Mouse (Mus musculus): Measurements from ENCODE around the gene Slc25a42. TPM values are rescaled to one million over a fixed set of nuclear protein-coding genes. Genes with fewer than 3 reads are reported as not detected.

Gene Slc25a42
- polyA plus RNA-seq, 1 experiment from 2014 or later, result 1.6 TPM

DNA sequence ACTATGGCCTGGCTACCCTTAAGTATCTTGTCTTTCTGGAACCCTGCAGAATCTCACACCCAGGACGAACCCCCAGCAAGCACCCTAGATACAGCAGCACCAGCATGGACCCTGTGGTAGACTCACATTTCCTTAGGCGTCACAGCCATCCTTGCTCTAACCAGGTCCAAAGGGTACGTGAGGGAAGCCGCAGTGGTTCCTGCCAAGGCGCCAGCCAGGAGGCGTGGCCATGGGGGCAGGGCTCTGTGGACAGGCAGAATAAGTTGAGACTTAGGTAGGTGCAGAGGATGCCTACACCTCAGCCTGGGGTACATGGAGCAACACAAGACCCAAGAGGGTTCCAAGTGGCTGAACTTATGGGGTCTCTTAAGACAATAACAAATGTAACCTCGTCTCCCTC lies 23.4 kb downstream of the Slc25a42 start:
- Histone ChIP-seq H3K9me3 (ENCODE audit: control insufficient read depth, low read length) (no peaks in the 10 kb centered on the region), H3K4me2 (no peak overlapping the region), H3K9ac (ENCODE audit: low read length) (no peak overlapping the region), H3K4me3 (ENCODE audit: low read depth, low read length) (no peak overlapping the region), H3K4me1 (ENCODE audit: control insufficient read depth, insufficient read depth, low read length) (no peaks in the 10 kb centered on the region), H3K27me3 (ENCODE audit: control insufficient read depth, insufficient read depth, low read length) (no peaks in the 10 kb centered on the region), H3K27ac (ENCODE audit: low read depth, low read length) (no peak overlapping the region), H3K36me3 (ENCODE audit: control insufficient read depth, insufficient read depth, low read length) (no peaks in the 10 kb centered on the region)
- 69% methylated on average over 7 of the region's 7 CpGs for WGBS
- DNase-seq (ENCODE audit: low spot score, missing footprints), result no peak
- no peak for ATAC-seq (ENCODE audit: low FRiP score)

DNA sequence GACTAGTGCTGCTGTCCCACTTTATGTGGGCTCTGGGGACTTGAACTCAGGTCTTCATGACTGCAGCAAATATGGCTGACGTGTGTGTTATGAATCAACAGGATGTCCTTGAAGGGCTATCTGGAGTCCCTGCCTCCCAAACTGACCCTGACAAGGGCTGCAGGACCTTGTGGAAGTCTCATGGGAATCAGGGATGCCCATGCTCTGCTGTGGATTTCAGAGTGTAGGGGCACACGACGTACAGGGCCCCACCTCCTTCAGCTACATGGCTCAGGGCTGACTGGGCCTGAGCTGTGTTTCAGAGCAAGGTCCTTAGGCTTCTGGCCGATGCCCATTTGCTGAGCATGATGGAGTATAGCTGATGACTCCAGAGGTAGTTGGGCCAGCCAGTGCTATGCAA lies 28.9 kb downstream of the Slc25a42 start:
- H3K9me3 ChIP-seq (ENCODE audit: control insufficient read depth, low read length), result no peaks in the 10 kb centered on the region
- H3K36me3 ChIP-seq (ENCODE audit: control insufficient read depth, insufficient read depth, low read length), result no peaks in the 10 kb centered on the region; the same call in 1 of the 2 replicates
- no peak for ATAC-seq (ENCODE audit: low FRiP score)
- H3K4me2 ChIP-seq, result no peak overlapping the region
- no peak overlapping the region for H3K27ac ChIP-seq (ENCODE audit: low read depth, low read length)
- no peak for DNase-seq (ENCODE audit: low spot score, missing footprints)
- no peaks in the 10 kb centered on the region for H3K27me3 ChIP-seq (ENCODE audit: control insufficient read depth, insufficient read depth, low read length)
- no peak overlapping the region for H3K4me3 ChIP-seq (ENCODE audit: low read depth, low read length)
- H3K9ac ChIP-seq (ENCODE audit: low read length), result no peak overlapping the region
- no peaks in the 10 kb centered on the region for H3K4me1 ChIP-seq (ENCODE audit: control insufficient read depth, insufficient read depth, low read length)
- WGBS, result 93% methylated on average over 4 of the region's 4 CpGs

DNA sequence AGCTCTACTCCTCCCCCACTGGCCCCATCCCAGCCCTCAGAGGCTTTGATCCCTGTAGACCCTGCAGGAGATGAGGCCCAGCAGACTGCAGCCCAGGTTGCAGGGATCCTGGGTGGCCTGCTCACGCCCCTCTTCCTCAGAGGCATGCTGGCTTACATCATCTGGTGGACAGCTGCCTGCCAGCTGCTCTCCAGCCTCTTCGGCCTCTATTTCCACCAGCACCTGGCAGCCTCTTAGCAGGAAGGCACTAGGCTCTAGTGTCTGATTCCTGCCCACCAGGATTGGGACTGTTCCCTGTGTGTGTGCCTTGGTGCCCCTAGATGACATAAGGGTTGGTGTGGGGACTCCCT lies 30.2 kb downstream of the Slc25a42 start:
- DNase-seq (ENCODE audit: low spot score, missing footprints) (no peak), ATAC-seq (ENCODE audit: low FRiP score) (0 out of 2 replicates have a peak, but pooled peaks have one; percentile 26)
- H3K27ac ChIP-seq (ENCODE audit: low read depth, low read length), result no peak overlapping the region
- H3K4me1 ChIP-seq (ENCODE audit: control insufficient read depth, insufficient read depth, low read length), result no peaks in the 10 kb centered on the region
- H3K4me2 ChIP-seq, result no peak overlapping the region
- no peak overlapping the region for H3K9ac ChIP-seq (ENCODE audit: low read length)
- WGBS, result 73% methylated on average over 2 of the region's 2 CpGs
- H3K27me3 ChIP-seq (ENCODE audit: control insufficient read depth, insufficient read depth, low read length), result no peaks in the 10 kb centered on the region
- no peaks in the 10 kb centered on the region for H3K9me3 ChIP-seq (ENCODE audit: control insufficient read depth, low read length)
- peaks cover under 1% of the 10 kb centered on the region; the same call in 1 of the 2 replicates for H3K36me3 ChIP-seq (ENCODE audit: control insufficient read depth, insufficient read depth, low read length)
- no peak overlapping the region for H3K4me3 ChIP-seq (ENCODE audit: low read depth, low read length)

DNA sequence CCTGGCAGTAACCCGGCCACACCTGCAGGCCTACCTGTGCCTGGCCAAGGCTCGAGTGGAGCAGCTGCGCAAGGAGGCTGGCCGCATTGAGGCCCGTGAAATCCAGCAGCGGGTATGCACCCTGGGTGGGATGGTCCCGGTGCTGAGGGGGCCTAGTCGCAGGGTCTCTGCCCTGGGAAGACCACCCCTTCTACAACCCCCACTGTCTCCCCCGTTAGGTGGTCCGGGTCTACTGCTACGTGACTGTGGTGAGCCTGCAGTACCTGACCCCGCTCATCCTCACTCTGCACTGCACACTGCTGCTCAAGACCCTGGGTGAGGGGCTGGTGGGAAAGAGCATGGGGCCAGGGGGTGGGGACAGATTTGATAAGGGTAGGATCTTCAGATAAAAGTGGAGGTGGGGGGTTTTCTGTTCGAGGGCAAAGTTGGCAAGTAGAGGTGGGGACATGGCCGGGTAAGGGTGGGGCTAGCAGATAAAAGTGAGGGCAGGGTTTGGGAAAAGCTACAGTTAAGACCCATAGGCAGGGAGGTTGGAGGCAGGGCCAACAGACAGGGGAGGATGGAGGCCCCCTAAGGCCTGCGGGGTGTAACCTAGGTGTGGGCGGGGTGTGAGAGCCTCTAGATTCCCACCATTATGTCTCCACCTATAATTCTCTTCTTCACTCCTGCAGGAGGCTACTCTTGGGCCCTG lies 30.7 kb downstream of the Slc25a42 start:
- Histone ChIP-seq H3K36me3 (ENCODE audit: control insufficient read depth, insufficient read depth, low read length) (peaks cover 3% of the 10 kb centered on the region; the same call in 1 of the 2 replicates), H3K4me1 (ENCODE audit: control insufficient read depth, insufficient read depth, low read length) (no peaks in the 10 kb centered on the region), H3K9ac (ENCODE audit: low read length) (no peak overlapping the region), H3K4me2 (no peak overlapping the region), H3K4me3 (ENCODE audit: low read depth, low read length) (no peak overlapping the region), H3K27ac (ENCODE audit: low read depth, low read length) (no peak overlapping the region), H3K27me3 (ENCODE audit: control insufficient read depth, insufficient read depth, low read length) (no peaks in the 10 kb centered on the region), H3K9me3 (ENCODE audit: control insufficient read depth, low read length) (no peaks in the 10 kb centered on the region)
- ATAC-seq (ENCODE audit: low FRiP score) (peak; percentile 23; the same call in 1 of the 2 replicates), DNase-seq (ENCODE audit: low spot score, missing footprints) (no peak)
- WGBS, result 83% methylated on average over 15 of the region's 16 CpGs

GRCm38 (mm10) chr8:70179082-70179481 lies 33.0 kb downstream of the Slc25a42 start:
- WGBS, result 97% methylated on average over 4 of the region's 4 CpGs
- Histone ChIP-seq H3K9ac (ENCODE audit: low read length) (no peak overlapping the region), H3K4me2 (no peak overlapping the region), H3K4me3 (ENCODE audit: low read depth, low read length) (no peak overlapping the region), H3K4me1 (ENCODE audit: control insufficient read depth, insufficient read depth, low read length) (peaks cover under 1% of the 10 kb centered on the region; the same call in 1 of the 2 replicates), H3K9me3 (ENCODE audit: control insufficient read depth, low read length) (no peaks in the 10 kb centered on the region), H3K27me3 (ENCODE audit: control insufficient read depth, insufficient read depth, low read length) (no peaks in the 10 kb centered on the region), H3K36me3 (ENCODE audit: control insufficient read depth, insufficient read depth, low read length) (peaks cover 3% of the 10 kb centered on the region; the same call in 1 of the 2 replicates), H3K27ac (ENCODE audit: low read depth, low read length) (no peak overlapping the region)
- no peak for ATAC-seq (ENCODE audit: low FRiP score)
- DNase-seq (ENCODE audit: low spot score, missing footprints), result peak; percentile 78

GRCm38 (mm10) chr8:70178231-70178630 lies 33.9 kb downstream of the Slc25a42 start:
- no peak overlapping the region for H3K4me3 ChIP-seq (ENCODE audit: low read depth, low read length)
- H3K36me3 ChIP-seq (ENCODE audit: control insufficient read depth, insufficient read depth, low read length), result peaks cover 3% of the 10 kb centered on the region; the same call in 1 of the 2 replicates

DNA sequence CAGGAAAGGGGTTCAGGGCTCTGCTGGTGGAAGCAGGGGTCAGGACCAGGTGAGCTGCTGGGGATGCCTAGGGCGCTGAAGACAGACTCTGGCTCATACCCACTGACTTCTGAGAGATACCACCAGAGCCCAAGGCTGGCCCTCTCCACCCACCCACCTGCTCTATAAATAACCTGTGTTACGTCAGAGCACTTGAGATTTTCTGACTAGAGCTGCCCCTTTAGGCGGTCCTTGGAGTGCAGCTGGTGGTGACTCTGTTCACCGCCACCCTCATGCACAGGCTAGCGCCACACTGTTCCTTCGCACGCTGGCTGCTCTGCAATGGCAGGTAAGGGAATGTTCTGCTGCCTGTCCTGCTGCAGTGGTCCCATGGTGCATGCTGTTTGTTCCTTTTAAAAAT lies 38.0 kb downstream of the Slc25a42 start:
- Histone ChIP-seq H3K4me3 (ENCODE audit: low read depth, low read length) (no peak overlapping the region), H3K9me3 (ENCODE audit: control insufficient read depth, low read length) (no peaks in the 10 kb centered on the region), H3K27me3 (ENCODE audit: control insufficient read depth, insufficient read depth, low read length) (no peaks in the 10 kb centered on the region), H3K4me2 (no peak overlapping the region), H3K9ac (ENCODE audit: low read length) (0 out of 2 replicates have a peak overlapping the region, but pooled peaks have one; percentile 30), H3K27ac (ENCODE audit: low read depth, low read length) (no peak overlapping the region), H3K36me3 (ENCODE audit: control insufficient read depth, insufficient read depth, low read length) (peaks cover 3% of the 10 kb centered on the region; the same call in 1 of the 2 replicates), H3K4me1 (ENCODE audit: control insufficient read depth, insufficient read depth, low read length) (peaks cover 10% of the 10 kb centered on the region; the same call in 1 of the 2 replicates)
- peak; percentile 81 for DNase-seq (ENCODE audit: low spot score, missing footprints)
- no peak for ATAC-seq (ENCODE audit: low FRiP score)
- WGBS, result 92% methylated on average over 7 of the region's 7 CpGs

More at GRCm38 (mm10) chr8:70178231-70178630, 33.9 kb downstream of the Slc25a42 start:
- WGBS, result 91% methylated on average over 2 of the region's 2 CpGs
- peak; percentile 23 for DNase-seq (ENCODE audit: low spot score, missing footprints)
- H3K27me3 ChIP-seq (ENCODE audit: control insufficient read depth, insufficient read depth, low read length), result no peaks in the 10 kb centered on the region
- no peak for ATAC-seq (ENCODE audit: low FRiP score)
- H3K4me1 ChIP-seq (ENCODE audit: control insufficient read depth, insufficient read depth, low read length), result peaks cover 6% of the 10 kb centered on the region; the same call in 1 of the 2 replicates
- H3K9me3 ChIP-seq (ENCODE audit: control insufficient read depth, low read length), result no peaks in the 10 kb centered on the region
- no peak overlapping the region for H3K27ac ChIP-seq (ENCODE audit: low read depth, low read length)
- H3K4me2 ChIP-seq, result no peak overlapping the region
- H3K9ac ChIP-seq (ENCODE audit: low read length), result no peak overlapping the region

GRCm38 (mm10) chr8:70173320-70173719 lies 38.8 kb downstream of the Slc25a42 start:
- H3K36me3 ChIP-seq (ENCODE audit: control insufficient read depth, insufficient read depth, low read length), result peaks cover 3% of the 10 kb centered on the region; the same call in 1 of the 2 replicates
- H3K9me3 ChIP-seq (ENCODE audit: control insufficient read depth, low read length), result no peaks in the 10 kb centered on the region
- ATAC-seq (ENCODE audit: low FRiP score), result no peak
- H3K27ac ChIP-seq (ENCODE audit: low read depth, low read length), result no peak overlapping the region
- H3K4me1 ChIP-seq (ENCODE audit: control insufficient read depth, insufficient read depth, low read length), result peaks cover 10% of the 10 kb centered on the region; the same call in 1 of the 2 replicates
- H3K27me3 ChIP-seq (ENCODE audit: control insufficient read depth, insufficient read depth, low read length), result no peaks in the 10 kb centered on the region
- DNase-seq (ENCODE audit: low spot score, missing footprints), result no peak
- 91% methylated on average over 5 of the region's 5 CpGs for WGBS
- H3K4me3 ChIP-seq (ENCODE audit: low read depth, low read length), result no peak overlapping the region
- H3K4me2 ChIP-seq, result no peak overlapping the region
- no peak overlapping the region for H3K9ac ChIP-seq (ENCODE audit: low read length)

GRCm38 (mm10) chr8:70172043-70172681 lies 39.9 kb downstream of the Slc25a42 start, which contains the start of gene Tmem161a:
Gene Tmem161a, plus strand, starts transcription at chr8:70172356.
- peak; percentile 97 for ATAC-seq (ENCODE audit: low FRiP score)
- 2% methylated on average over 27 of the region's 27 CpGs for WGBS
- H3K4me2 ChIP-seq, result peak within 1 kb of the TSS; percentile 52

More at GRCm38 (mm10) chr8:70172043-70172681, 39.9 kb downstream of the Slc25a42 start, which contains the start of gene Tmem161a:
- Histone ChIP-seq H3K27ac (ENCODE audit: low read depth, low read length) (no peak within 1 kb of the TSS), H3K4me3 (ENCODE audit: low read depth, low read length) (peak within 1 kb of the TSS; percentile 72), H3K9ac (ENCODE audit: low read length) (peak within 1 kb of the TSS; percentile 70), H3K36me3 (ENCODE audit: control insufficient read depth, insufficient read depth, low read length) (peaks cover 3% of the 10 kb centered on the region; the same call in 1 of the 2 replicates), H3K4me1 (ENCODE audit: control insufficient read depth, insufficient read depth, low read length) (peaks cover 10% of the 10 kb centered on the region; the same call in 1 of the 2 replicates), H3K27me3 (ENCODE audit: control insufficient read depth, insufficient read depth, low read length) (no peaks in the 10 kb centered on the region), H3K9me3 (ENCODE audit: control insufficient read depth, low read length) (no peaks in the 10 kb centered on the region)
- DNase-seq (ENCODE audit: low spot score, missing footprints), result peak; percentile 98
